Mouse (Mus musculus) limb, embryonic 12.5 days (tissue): ENCODE measurements around the gene Spen. TPM values are rescaled to one million over a fixed set of nuclear protein-coding genes. Genes with fewer than 3 reads are reported as not detected.
A peak's percentile ranks its signal among the peaks of the same experiment; 100 is the strongest.

ENCODE experiments used
- ATAC-seq: fragments of 200-750 bp; cut with Nextera tagmentation; 2 replicates; pipeline ENCODE4 v1.8.0; 2017; ENCODE audit warnings: low read depth, moderate TSS enrichment; ENCODE audit not compliant: insufficient number of reproducible peaks, insufficient read depth, low FRiP score, low TSS enrichment
- H3K27ac ChIP-seq: fragments of 300-500 bp; sonication (generic); 2 replicates; pipeline ENCODE4 v1.5.1; 2016; ENCODE audit warnings: mild to moderate bottlenecking, moderate library complexity
- H3K27me3 ChIP-seq: fragments of 300-500 bp; sonication (generic); 2 replicates; pipeline ENCODE4 v1.6.1; 2016; ENCODE audit warnings: mild to moderate bottlenecking, moderate library complexity
- H3K36me3 ChIP-seq: fragments of 300-500 bp; sonication (generic); 2 replicates; pipeline ENCODE4 v1.6.1; 2016; ENCODE audit warnings: mild to moderate bottlenecking, moderate library complexity
- H3K4me1 ChIP-seq: fragments of 300-500 bp; sonication (generic); replicated peaks from 2 replicates; pipeline ENCODE4 v1.6.1; 2016
- H3K4me2 ChIP-seq: fragments of 300-500 bp; sonication (generic); 2 replicates; pipeline ENCODE4 v1.6.1; 2016; ENCODE audit warnings: mild to moderate bottlenecking, moderate library complexity
- H3K4me3 ChIP-seq: fragments of 300-500 bp; sonication (generic); replicated peaks from 2 replicates; pipeline ENCODE4 v1.5.1; 2016; ENCODE audit warnings: mild to moderate bottlenecking
- H3K9ac ChIP-seq: fragments of 300-500 bp; sonication (generic); replicated peaks from 2 replicates; pipeline ENCODE4 v1.6.1; 2016; ENCODE audit warnings: mild to moderate bottlenecking, moderate library complexity
- H3K9me3 ChIP-seq: fragments of 300-500 bp; sonication (generic); 2 replicates; pipeline ENCODE4 v1.6.1; 2016; ENCODE audit warnings: mild to moderate bottlenecking, moderate library complexity
- WGBS: fragments of 180-500 bp; shearing (Covaris S2); methylation state at CpG from one replicate; pipeline ENCODE4 v1.1.7; 2016; 5-methylcytosine and 5-hydroxymethylcytosine counted together
- polyA plus RNA-seq: library from polyadenylated mRNA; unstranded; fragments of >200 nt; fragmentation: Nextera tagmentation; extraction: Ambion mirVana; gene quantifications from 2 replicates; pipeline ENCODE4 v1.2.1, GENCODE M21; 2016

Gene Spen
- polyA plus RNA-seq, 1 experiment from 2014 or later, result 14.1 TPM

GRCm38 (mm10) chr4:141426796-141427745, 111.3 kb downstream of the Spen start:
- H3K9ac ChIP-seq, result no peak overlapping the region
- no peak overlapping the region for H3K4me3 ChIP-seq
- no peak overlapping the region for H3K27ac ChIP-seq
- H3K36me3 ChIP-seq, result no peaks in the 10 kb centered on the region
- peaks cover 15% of the 10 kb centered on the region for H3K4me1 ChIP-seq
- 74% methylated on average over 10 of the region's 10 CpGs for WGBS
- H3K9me3 ChIP-seq, result no peaks in the 10 kb centered on the region
- ATAC-seq, result no peak
- H3K27me3 ChIP-seq, result peaks cover 46% of the 10 kb centered on the region
- H3K4me2 ChIP-seq, result no peak overlapping the region

DNA sequence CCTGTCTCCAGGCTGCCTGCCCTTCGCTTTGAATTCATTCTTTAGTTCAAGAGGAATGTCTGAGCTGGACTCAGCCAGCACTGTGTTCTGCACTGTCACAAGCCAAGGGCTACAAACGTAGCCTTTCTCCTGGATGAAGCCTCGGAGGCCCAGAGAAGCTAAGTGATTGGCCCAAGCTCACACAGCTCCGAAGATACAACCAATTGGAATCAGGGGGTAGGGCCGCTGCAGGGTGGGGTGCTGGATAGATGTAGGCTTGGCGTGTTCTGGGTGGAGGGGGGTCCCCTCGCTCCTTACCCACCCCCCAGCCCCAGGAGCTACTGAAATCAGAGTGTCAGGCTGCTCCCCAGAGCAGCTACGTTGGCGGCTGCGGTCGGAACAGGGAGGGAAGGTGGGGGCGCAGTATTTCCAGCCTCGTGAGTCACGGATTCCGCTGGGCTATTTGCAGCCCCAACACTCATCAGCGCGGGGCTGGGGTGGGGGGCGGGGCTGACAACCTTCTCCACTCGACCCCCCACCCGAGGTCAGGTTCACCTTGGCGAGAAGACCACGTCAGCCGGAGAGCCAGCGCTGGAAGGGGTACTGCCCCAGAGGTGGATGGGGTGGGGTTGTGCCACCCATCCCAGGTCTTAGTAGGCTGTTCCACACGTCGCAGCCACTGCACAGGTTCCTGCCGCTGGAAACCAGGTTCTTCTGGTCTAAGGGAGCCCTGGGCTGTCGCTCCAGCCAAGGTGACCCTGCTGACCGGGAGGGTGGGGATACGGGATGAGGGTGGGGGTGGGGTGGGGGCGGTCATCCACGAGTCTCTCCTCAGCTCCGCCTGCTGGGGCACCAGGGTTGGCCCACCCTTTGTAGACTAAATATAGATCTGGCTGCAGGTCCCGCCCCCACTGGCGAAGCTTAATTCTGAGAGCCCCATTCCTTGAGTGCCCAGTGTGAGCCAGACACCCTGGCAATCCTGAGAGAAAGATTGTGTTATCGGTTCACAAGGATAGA, 112.6 kb downstream of the Spen start:
- peak; percentile 89 for ATAC-seq
- Histone ChIP-seq H3K4me2 (peak overlapping the region; percentile 88), H3K27me3 (peaks cover 59% of the 10 kb centered on the region), H3K9ac (peak overlapping the region; percentile 58), H3K9me3 (no peaks in the 10 kb centered on the region), H3K4me3 (peak overlapping the region; percentile 42), H3K4me1 (peaks cover 15% of the 10 kb centered on the region), H3K36me3 (no peaks in the 10 kb centered on the region), H3K27ac (no peak overlapping the region)
- 4% methylated on average over 36 of the region's 36 CpGs for WGBS

GRCm38 (mm10) chr4:141423691-141424431, 114.5 kb downstream of the Spen start:
- H3K36me3 ChIP-seq, result no peaks in the 10 kb centered on the region
- H3K9ac ChIP-seq, result no peak overlapping the region
- no peak for ATAC-seq
- WGBS, result 86% methylated on average over 13 of the region's 13 CpGs
- H3K9me3 ChIP-seq, result no peaks in the 10 kb centered on the region
- H3K27me3 ChIP-seq, result peaks cover 60% of the 10 kb centered on the region
- H3K4me2 ChIP-seq, result no peak overlapping the region
- H3K4me1 ChIP-seq, result peaks cover 27% of the 10 kb centered on the region
- no peak overlapping the region for H3K4me3 ChIP-seq
- H3K27ac ChIP-seq, result no peak overlapping the region

DNA sequence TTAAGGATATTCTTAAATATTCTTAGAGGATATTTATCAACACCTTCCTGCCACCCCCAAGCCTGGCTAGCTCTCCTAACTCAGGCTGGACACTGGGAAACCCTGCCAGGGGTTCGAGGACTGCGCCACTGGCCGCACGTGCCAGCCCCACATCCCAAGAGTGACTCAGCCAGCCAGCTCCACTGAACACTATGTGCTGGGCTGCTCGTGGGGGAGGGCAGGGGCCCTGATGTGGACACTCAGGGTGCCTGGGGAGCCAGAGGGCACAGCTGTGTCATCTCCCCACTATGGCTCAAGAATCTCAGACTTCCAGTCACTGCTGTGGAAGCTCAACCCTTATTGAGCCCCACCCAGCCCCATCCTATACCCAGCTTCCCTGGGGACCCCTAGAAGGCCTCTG, 115.1 kb downstream of the Spen start:
- H3K36me3 ChIP-seq, result no peaks in the 10 kb centered on the region
- H3K4me2 ChIP-seq, result no peak overlapping the region
- no peak overlapping the region for H3K9ac ChIP-seq
- no peaks in the 10 kb centered on the region for H3K9me3 ChIP-seq
- no peak for ATAC-seq
- no peak overlapping the region for H3K4me3 ChIP-seq
- H3K27me3 ChIP-seq, result peaks cover 60% of the 10 kb centered on the region
- WGBS, result 84% methylated on average over 5 of the region's 5 CpGs
- no peak overlapping the region for H3K27ac ChIP-seq
- peaks cover 27% of the 10 kb centered on the region for H3K4me1 ChIP-seq

DNA sequence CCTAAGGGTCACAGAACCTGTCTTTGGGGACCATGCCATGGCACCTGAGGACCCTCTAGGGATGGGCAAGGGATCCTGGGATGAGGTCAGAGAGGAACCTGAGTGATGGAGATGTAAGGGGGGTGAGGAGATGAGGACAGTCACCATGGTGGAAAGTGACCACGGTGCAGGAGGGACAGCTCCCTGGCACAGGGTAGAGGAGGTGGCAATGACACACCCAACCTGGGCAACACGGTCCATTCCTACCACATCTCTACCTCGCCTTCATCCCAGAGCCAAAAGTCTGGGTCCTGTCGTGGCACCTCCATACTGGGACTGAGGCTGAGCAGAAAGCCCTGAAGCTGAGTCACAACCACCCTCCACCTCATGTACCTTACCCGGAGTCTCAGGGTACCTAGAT, 115.6 kb downstream of the Spen start:
- ATAC-seq, result no peak
- no peak overlapping the region for H3K4me2 ChIP-seq
- H3K9me3 ChIP-seq, result no peaks in the 10 kb centered on the region
- peaks cover 27% of the 10 kb centered on the region for H3K4me1 ChIP-seq
- H3K27ac ChIP-seq, result no peak overlapping the region
- H3K36me3 ChIP-seq, result no peaks in the 10 kb centered on the region
- 87% methylated on average over 5 of the region's 5 CpGs for WGBS
- peaks cover 60% of the 10 kb centered on the region for H3K27me3 ChIP-seq
- H3K9ac ChIP-seq, result no peak overlapping the region
- no peak overlapping the region for H3K4me3 ChIP-seq

DNA sequence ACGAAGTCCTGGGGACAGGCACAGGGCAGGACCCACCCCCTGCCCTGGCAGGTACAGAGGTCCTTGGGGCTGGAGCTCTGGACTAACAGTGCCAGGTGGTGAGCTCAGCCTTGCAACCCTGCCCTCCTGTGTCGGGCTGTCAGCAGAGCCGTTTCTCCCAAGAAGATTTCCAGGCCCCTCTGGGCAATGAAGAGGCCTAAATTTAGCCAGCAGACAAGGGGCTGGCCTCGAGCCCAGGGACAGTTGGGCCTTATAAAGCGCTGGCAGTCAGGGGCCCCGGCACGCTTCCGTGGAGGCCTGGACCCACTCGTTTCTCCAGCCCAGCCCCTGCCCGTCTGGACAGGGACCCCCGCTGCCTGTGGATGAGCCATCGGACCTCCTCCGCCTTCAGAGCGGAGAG, 117.0 kb downstream of the Spen start:
- 53% methylated on average over 14 of the region's 14 CpGs for WGBS
- no peaks in the 10 kb centered on the region for H3K9me3 ChIP-seq
- H3K9ac ChIP-seq, result no peak overlapping the region
- no peak overlapping the region for H3K4me3 ChIP-seq
- H3K4me1 ChIP-seq, result peaks cover 27% of the 10 kb centered on the region
- H3K27ac ChIP-seq, result no peak overlapping the region
- no peak for ATAC-seq
- H3K27me3 ChIP-seq, result peaks cover 50% of the 10 kb centered on the region
- H3K4me2 ChIP-seq, result no peak overlapping the region
- no peaks in the 10 kb centered on the region for H3K36me3 ChIP-seq

DNA sequence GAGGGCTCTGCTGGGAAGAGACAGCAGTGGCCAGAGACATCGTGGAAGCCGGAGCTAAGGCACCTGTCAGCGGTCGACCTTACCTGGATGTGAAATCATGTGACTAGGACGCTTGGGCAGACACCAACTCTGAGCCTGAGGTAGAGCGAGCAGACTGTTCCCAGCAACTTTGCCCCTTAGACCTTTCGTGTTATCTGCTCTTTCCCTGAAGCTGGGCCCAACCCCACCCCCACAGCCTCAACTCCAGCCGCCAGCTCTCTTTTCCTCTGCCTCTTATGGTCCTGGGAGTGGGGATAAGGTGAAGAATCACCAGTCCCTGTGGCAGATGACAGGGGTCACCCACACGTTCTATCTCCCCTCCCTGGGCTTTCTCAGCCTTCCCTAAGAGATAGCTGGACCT, 117.5 kb downstream of the Spen start:
- no peak overlapping the region for H3K27ac ChIP-seq
- peaks cover 44% of the 10 kb centered on the region for H3K27me3 ChIP-seq
- H3K9ac ChIP-seq, result no peak overlapping the region
- peaks cover 22% of the 10 kb centered on the region for H3K4me1 ChIP-seq
- 45% methylated on average over 9 of the region's 9 CpGs for WGBS
- ATAC-seq, result no peak
- no peak overlapping the region for H3K4me3 ChIP-seq
- H3K9me3 ChIP-seq, result no peaks in the 10 kb centered on the region
- no peak overlapping the region for H3K4me2 ChIP-seq
- no peaks in the 10 kb centered on the region for H3K36me3 ChIP-seq

DNA sequence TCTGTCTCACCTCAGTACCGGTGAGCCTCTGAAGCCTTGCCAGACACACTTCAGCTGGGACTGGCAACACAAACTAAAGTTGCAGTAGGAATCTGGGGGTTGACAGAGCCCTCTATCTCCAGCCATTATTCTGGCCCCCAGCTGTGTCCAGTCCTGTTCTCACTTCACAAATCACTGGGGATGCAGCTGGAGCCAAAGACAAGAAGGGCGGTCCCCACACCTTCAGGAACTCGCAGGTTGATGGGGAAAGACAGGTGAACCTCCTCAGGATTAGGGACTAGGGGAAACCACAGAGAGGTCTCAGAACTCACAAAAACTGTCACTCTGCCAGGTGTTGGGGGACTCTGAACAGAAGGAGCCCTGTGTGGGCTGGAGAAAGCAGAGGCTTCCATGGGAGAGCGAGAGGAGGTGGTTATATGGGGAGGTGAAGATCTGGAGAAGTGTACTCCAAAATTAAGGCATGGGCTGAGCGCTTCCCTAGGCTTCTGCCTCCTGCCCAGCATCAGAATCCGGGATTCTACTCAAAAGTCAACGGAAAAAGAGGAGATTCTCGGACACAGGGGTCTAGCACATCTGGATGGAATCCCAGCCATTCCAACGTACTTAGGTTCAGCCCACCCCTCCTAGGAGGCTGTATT, 118.1 kb downstream of the Spen start, which contains the start of gene Hspb7:
Gene Hspb7, plus strand, starts transcription at position 588 of the 638 bp plus-strand sequence.
- peaks cover 39% of the 10 kb centered on the region for H3K27me3 ChIP-seq
- H3K4me2 ChIP-seq, result no peak within 1 kb of the TSS
- H3K36me3 ChIP-seq, result no peaks in the 10 kb centered on the region
- H3K27ac ChIP-seq, result 0 out of 2 replicates have a peak within 1 kb of the TSS, but pooled peaks have one; percentile 12
- no peaks in the 10 kb centered on the region for H3K9me3 ChIP-seq
- no peak within 1 kb of the TSS for H3K4me3 ChIP-seq
- peaks cover 17% of the 10 kb centered on the region for H3K4me1 ChIP-seq
- peak within 1 kb of the TSS; percentile 34; the same call in 1 of the 2 replicates for H3K9ac ChIP-seq
- WGBS, result 44% methylated on average over 9 of the region's 9 CpGs
- no peak for ATAC-seq

DNA sequence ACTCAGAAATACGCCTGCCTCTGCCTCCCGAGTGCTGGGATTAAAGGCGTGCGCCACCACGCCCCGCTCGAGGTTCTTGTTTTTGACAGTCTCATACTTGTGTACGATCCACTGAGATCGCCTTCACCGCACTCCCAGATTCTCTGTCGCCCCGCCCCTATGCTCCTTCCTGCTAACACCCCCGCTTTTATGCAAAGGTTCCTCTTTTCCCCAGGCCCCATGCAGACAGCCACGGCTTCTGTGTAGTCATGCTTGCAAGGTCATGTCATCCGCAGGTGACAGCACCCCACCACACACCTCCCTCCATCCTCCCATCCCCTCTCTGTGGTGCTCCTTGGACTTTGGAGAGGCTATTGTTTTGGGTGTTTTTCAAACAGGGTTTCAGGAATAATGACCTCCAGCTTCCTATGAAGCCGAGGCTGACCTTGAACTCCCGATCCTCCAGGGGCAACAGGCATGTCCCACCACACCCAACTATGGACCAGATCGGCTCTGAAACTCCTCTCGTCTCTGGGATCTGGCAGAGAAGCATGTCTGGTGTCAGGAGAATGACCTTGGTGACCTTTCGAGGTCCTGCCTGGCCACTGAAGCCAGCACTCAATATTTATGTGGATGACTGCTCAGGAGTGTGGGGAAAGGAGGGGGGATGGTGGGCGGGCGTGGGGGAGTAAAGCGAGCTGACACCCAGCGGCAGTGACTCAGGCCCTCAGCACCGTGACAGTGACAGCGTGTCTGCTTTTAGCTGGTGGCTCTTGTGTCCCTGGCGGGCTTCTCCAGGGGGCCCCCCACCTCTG, 118.8 kb downstream of the Spen start:
- H3K4me3 ChIP-seq, result no peak overlapping the region
- H3K9me3 ChIP-seq, result no peaks in the 10 kb centered on the region
- WGBS, result 57% methylated on average over 27 of the region's 27 CpGs
- H3K36me3 ChIP-seq, result no peaks in the 10 kb centered on the region
- no peak for ATAC-seq
- peak overlapping the region; percentile 34; the same call in 1 of the 2 replicates for H3K9ac ChIP-seq
- 0 out of 2 replicates have a peak overlapping the region, but pooled peaks have one; percentile 12 for H3K27ac ChIP-seq
- peaks cover 12% of the 10 kb centered on the region for H3K4me1 ChIP-seq
- peaks cover 31% of the 10 kb centered on the region for H3K27me3 ChIP-seq
- no peak overlapping the region for H3K4me2 ChIP-seq
